Mouse (Mus musculus): ENCODE data around the gene Nek6. TPM values are rescaled to one million over a fixed set of nuclear protein-coding genes. Genes with fewer than 3 reads are reported as not detected.
A peak's percentile ranks its signal among the peaks of the same experiment; 100 is the strongest.

The Nek6 gene
- polyA plus RNA-seq (2012; rRNA removed): 3.3 and 4.0 TPM in 2 replicates

GRCm38 (mm10) chr2:38511487-38512307, at the start of gene Nek6:
TSS of gene Nek6 (plus strand) at chr2:38511643.
- TF ChIP-seq CTCF (IDR thresholded peaks at IDR 0.05; ENCODE audit: control insufficient read depth, insufficient read depth, insufficient replicate concordance, low read depth, low read length) (no peak), POLR2A (IDR thresholded peaks at IDR 0.05; ENCODE audit: control insufficient read depth, low read depth, low read length) (no peak)
- Histone ChIP-seq H3K36me3 (ENCODE audit: control insufficient read depth, insufficient read depth, low read length) (no peaks in the 10 kb centered on the region), H3K4me1 (ENCODE audit: control insufficient read depth, insufficient read depth, low read length) (peaks cover 13% of the 10 kb centered on the region), H3K4me3 (ENCODE audit: control insufficient read depth, low read depth, low read length) (peak within 1 kb of the TSS; percentile 82), H3K27ac (ENCODE audit: control insufficient read depth, insufficient read depth, low read depth, low read length) (no peak within 1 kb of the TSS), H3K27me3 (ENCODE audit: control insufficient read depth, insufficient read depth, low read length) (no peaks in the 10 kb centered on the region)

- TF ChIP-seq POLR2A (IDR thresholded peaks at IDR 0.05; ENCODE audit: control insufficient read depth, low read depth, low read length): no peak
- TF ChIP-seq CTCF (IDR thresholded peaks at IDR 0.05; ENCODE audit: control insufficient read depth, insufficient read depth, insufficient replicate concordance, low read depth, low read length): no peak
- H3K4me1 ChIP-seq (ENCODE audit: control insufficient read depth, insufficient read depth, low read length): no peaks in the 10 kb centered on the region
Observed at GRCm38 (mm10) chr2:38462323-38462722, 49.1 kb upstream of the Nek6 start.

GRCm38 (mm10) chr2:38468845-38469244, 42.6 kb upstream of the Nek6 start:
- H3K4me1 ChIP-seq (ENCODE audit: control insufficient read depth, insufficient read depth, low read length): no peaks in the 10 kb centered on the region
- no peak overlapping the region for H3K27ac ChIP-seq (ENCODE audit: control insufficient read depth, insufficient read depth, low read depth, low read length)
- TF ChIP-seq POLR2A (IDR thresholded peaks at IDR 0.05; ENCODE audit: control insufficient read depth, low read depth, low read length): no peak
- TF ChIP-seq CTCF (IDR thresholded peaks at IDR 0.05; ENCODE audit: control insufficient read depth, insufficient read depth, insufficient replicate concordance, low read depth, low read length): no peak
- H3K27me3 ChIP-seq (ENCODE audit: control insufficient read depth, insufficient read depth, low read length): no peaks in the 10 kb centered on the region
- no peaks in the 10 kb centered on the region for H3K36me3 ChIP-seq (ENCODE audit: control insufficient read depth, insufficient read depth, low read length)
- no peak overlapping the region for H3K4me3 ChIP-seq (ENCODE audit: control insufficient read depth, low read depth, low read length)

More at GRCm38 (mm10) chr2:38462323-38462722, 49.1 kb upstream of the Nek6 start:
- H3K4me3 ChIP-seq (ENCODE audit: control insufficient read depth, low read depth, low read length): no peak overlapping the region
- no peaks in the 10 kb centered on the region for H3K27me3 ChIP-seq (ENCODE audit: control insufficient read depth, insufficient read depth, low read length)
- H3K27ac ChIP-seq (ENCODE audit: control insufficient read depth, insufficient read depth, low read depth, low read length): no peak overlapping the region
- H3K36me3 ChIP-seq (ENCODE audit: control insufficient read depth, insufficient read depth, low read length): no peaks in the 10 kb centered on the region

GRCm38 (mm10) chr2:38471745-38472144, 39.7 kb upstream of the Nek6 start:
- Histone ChIP-seq H3K36me3 (ENCODE audit: control insufficient read depth, insufficient read depth, low read length) (no peaks in the 10 kb centered on the region), H3K27me3 (ENCODE audit: control insufficient read depth, insufficient read depth, low read length) (no peaks in the 10 kb centered on the region), H3K4me1 (ENCODE audit: control insufficient read depth, insufficient read depth, low read length) (no peaks in the 10 kb centered on the region), H3K27ac (ENCODE audit: control insufficient read depth, insufficient read depth, low read depth, low read length) (no peak overlapping the region), H3K4me3 (ENCODE audit: control insufficient read depth, low read depth, low read length) (no peak overlapping the region)
- TF ChIP-seq CTCF (IDR thresholded peaks at IDR 0.05; ENCODE audit: control insufficient read depth, insufficient read depth, insufficient replicate concordance, low read depth, low read length) (no peak), POLR2A (IDR thresholded peaks at IDR 0.05; ENCODE audit: control insufficient read depth, low read depth, low read length) (no peak)

- Histone ChIP-seq H3K36me3 (ENCODE audit: control insufficient read depth, insufficient read depth, low read length) (no peaks in the 10 kb centered on the region), H3K4me1 (ENCODE audit: control insufficient read depth, insufficient read depth, low read length) (no peaks in the 10 kb centered on the region), H3K4me3 (ENCODE audit: control insufficient read depth, low read depth, low read length) (no peak overlapping the region), H3K27me3 (ENCODE audit: control insufficient read depth, insufficient read depth, low read length) (no peaks in the 10 kb centered on the region), H3K27ac (ENCODE audit: control insufficient read depth, insufficient read depth, low read depth, low read length) (no peak overlapping the region)
- TF ChIP-seq CTCF (IDR thresholded peaks at IDR 0.05; ENCODE audit: control insufficient read depth, insufficient read depth, insufficient replicate concordance, low read depth, low read length) (no peak), POLR2A (IDR thresholded peaks at IDR 0.05; ENCODE audit: control insufficient read depth, low read depth, low read length) (no peak)
Observed at GRCm38 (mm10) chr2:38472829-38473228, 38.6 kb upstream of the Nek6 start.

GRCm38 (mm10) chr2:38476871-38477496, 34.5 kb upstream of the Nek6 start:
- H3K27ac ChIP-seq (ENCODE audit: control insufficient read depth, insufficient read depth, low read depth, low read length): no peak overlapping the region
- TF ChIP-seq CTCF (IDR thresholded peaks at IDR 0.05; ENCODE audit: control insufficient read depth, insufficient read depth, insufficient replicate concordance, low read depth, low read length) (no peak), POLR2A (IDR thresholded peaks at IDR 0.05; ENCODE audit: control insufficient read depth, low read depth, low read length) (no peak)
- no peak overlapping the region for H3K4me3 ChIP-seq (ENCODE audit: control insufficient read depth, low read depth, low read length)
- no peaks in the 10 kb centered on the region for H3K4me1 ChIP-seq (ENCODE audit: control insufficient read depth, insufficient read depth, low read length)
- H3K36me3 ChIP-seq (ENCODE audit: control insufficient read depth, insufficient read depth, low read length): no peaks in the 10 kb centered on the region
- no peaks in the 10 kb centered on the region for H3K27me3 ChIP-seq (ENCODE audit: control insufficient read depth, insufficient read depth, low read length)

- TF ChIP-seq CTCF (IDR thresholded peaks at IDR 0.05; ENCODE audit: control insufficient read depth, insufficient read depth, insufficient replicate concordance, low read depth, low read length) (no peak), POLR2A (IDR thresholded peaks at IDR 0.05; ENCODE audit: control insufficient read depth, low read depth, low read length) (no peak)
- Histone ChIP-seq H3K27me3 (ENCODE audit: control insufficient read depth, insufficient read depth, low read length) (no peaks in the 10 kb centered on the region), H3K4me3 (ENCODE audit: control insufficient read depth, low read depth, low read length) (no peak overlapping the region), H3K36me3 (ENCODE audit: control insufficient read depth, insufficient read depth, low read length) (no peaks in the 10 kb centered on the region), H3K4me1 (ENCODE audit: control insufficient read depth, insufficient read depth, low read length) (no peaks in the 10 kb centered on the region), H3K27ac (ENCODE audit: control insufficient read depth, insufficient read depth, low read depth, low read length) (no peak overlapping the region)
Observed at GRCm38 (mm10) chr2:38477497-38477873, 34.0 kb upstream of the Nek6 start.
